Mouse (Mus musculus) embryonic fibroblast, embryonic 13.5 days (primary cell): ENCODE data around the gene Ppp2r2c.

Experiments used
- CTCF ChIP-seq: IDR thresholded peaks from 2 replicates; pipeline ENCODE4 v1.5.1; 2011; ENCODE audit warnings: mild to moderate bottlenecking, control low read depth, low read length, moderate library complexity, borderline replicate concordance; ENCODE audit not compliant: insufficient read depth
- POLR2A ChIP-seq: IDR thresholded peaks from 2 replicates; pipeline ENCODE4 v1.6.1; 2011; ENCODE audit warnings: low read depth, mild to moderate bottlenecking, control low read depth, low read length, moderate library complexity

GRCm38 (mm10) chr5:36886298-36886697 lies 18.0 kb downstream of the Ppp2r2c start:
- TF ChIP-seq CTCF (no peak), POLR2A (no peak)
